Mouse (Mus musculus) embryonic facial prominence, embryonic 12.5 days (tissue): ENCODE measurements around the gene Dusp15. TPM values are rescaled to one million over a fixed set of nuclear protein-coding genes. Genes with fewer than 3 reads are reported as not detected.

Experiments
- ATAC-seq: fragments of 200-750 bp; cut with Nextera tagmentation; 2 replicates; pipeline ENCODE4 v1.8.0; 2017; ENCODE audit not compliant: insufficient number of reproducible peaks, insufficient read depth, low FRiP score, low TSS enrichment
- H3K27ac ChIP-seq: fragments of 300-500 bp; sonication (generic); 2 replicates; pipeline ENCODE4 v1.5.1; 2016; ENCODE audit warnings: mild to moderate bottlenecking
- H3K27me3 ChIP-seq: fragments of 300-500 bp; sonication (generic); 2 replicates; pipeline ENCODE4 v1.6.1; 2016; ENCODE audit warnings: mild to moderate bottlenecking, moderate library complexity
- H3K36me3 ChIP-seq: fragments of 300-500 bp; sonication (generic); 2 replicates; pipeline ENCODE4 v1.6.1; 2016; ENCODE audit warnings: mild to moderate bottlenecking
- H3K4me1 ChIP-seq: fragments of 300-500 bp; sonication (generic); 2 replicates; pipeline ENCODE4 v1.6.1; 2016
- H3K4me2 ChIP-seq: fragments of 300-500 bp; sonication (generic); replicated peaks from 2 replicates; pipeline ENCODE4 v1.6.1; 2016; ENCODE audit warnings: mild to moderate bottlenecking, moderate library complexity
- H3K4me3 ChIP-seq: fragments of 300-500 bp; sonication (generic); 2 replicates; pipeline ENCODE4 v1.5.1; 2016; ENCODE audit warnings: mild to moderate bottlenecking
- H3K9ac ChIP-seq: fragments of 300-500 bp; sonication (generic); 2 replicates; pipeline ENCODE4 v1.6.1; 2016; ENCODE audit warnings: mild to moderate bottlenecking, moderate library complexity
- H3K9me3 ChIP-seq: fragments of 300-500 bp; sonication (generic); 2 replicates; pipeline ENCODE4 v1.6.1; 2016; ENCODE audit warnings: mild to moderate bottlenecking, moderate library complexity
- WGBS: fragments of 180-500 bp; shearing (Covaris S2); methylation state at CpG from one replicate; pipeline ENCODE4 v1.1.7; 2016; 5-methylcytosine and 5-hydroxymethylcytosine counted together
- polyA plus RNA-seq: library from polyadenylated mRNA; unstranded; fragments of >200 nt; fragmentation: Nextera tagmentation; extraction: Ambion mirVana; gene quantifications from 2 replicates; pipeline ENCODE4 v1.2.1, GENCODE M21; 2016

Dusp15 gene
- polyA plus RNA-seq: 0.90 and 1.4 TPM in 2 replicates

- Histone ChIP-seq H3K9me3 (no peaks in the 10 kb centered on the region), H3K4me3 (peak within 1 kb of the TSS; percentile 63), H3K36me3 (no peaks in the 10 kb centered on the region), H3K27me3 (peaks cover 58% of the 10 kb centered on the region), H3K27ac (no peak within 1 kb of the TSS), H3K4me1 (0 out of 2 replicates have a peak, but pooled peaks cover 7% of the 10 kb centered on the region), H3K4me2 (peak within 1 kb of the TSS; percentile 82), H3K9ac (peak within 1 kb of the TSS; percentile 64)
- WGBS: under 1% methylated on average over 49 of the region's 54 CpGs
- ATAC-seq: peak; percentile 43; the same call in 1 of the 2 replicates
Measured at GRCm38 (mm10) chr2:152951065-152951849, at the start of gene Dusp15. TSS of gene Dusp15 (minus strand) at chr2:152951698.

- ATAC-seq: no peak
- Histone ChIP-seq H3K36me3 (no peaks in the 10 kb centered on the region), H3K9ac (no peak overlapping the region), H3K9me3 (no peaks in the 10 kb centered on the region), H3K27me3 (no peaks in the 10 kb centered on the region), H3K4me2 (no peak overlapping the region), H3K27ac (no peak overlapping the region), H3K4me1 (no peaks in the 10 kb centered on the region), H3K4me3 (no peak overlapping the region)
- 72% methylated on average over 4 of the region's 4 CpGs for WGBS
Measured at GRCm38 (mm10) chr2:152997046-152997445, 45.5 kb upstream of the Dusp15 start.

- Histone ChIP-seq H3K27me3 (no peaks in the 10 kb centered on the region), H3K36me3 (no peaks in the 10 kb centered on the region), H3K27ac (no peak overlapping the region), H3K4me1 (no peaks in the 10 kb centered on the region), H3K9me3 (no peaks in the 10 kb centered on the region), H3K4me3 (no peak overlapping the region), H3K4me2 (no peak overlapping the region), H3K9ac (no peak overlapping the region)
- WGBS: 91% methylated on average over 9 of the region's 9 CpGs
- no peak for ATAC-seq
Measured at GRCm38 (mm10) chr2:152991529-152991928, 40.0 kb upstream of the Dusp15 start.

- no peak; the same call in 1 of the 2 replicates for ATAC-seq
- no peak overlapping the region for H3K4me3 ChIP-seq
- H3K9ac ChIP-seq: no peak overlapping the region
- no peaks in the 10 kb centered on the region for H3K36me3 ChIP-seq
- no peaks in the 10 kb centered on the region for H3K4me1 ChIP-seq
- H3K4me2 ChIP-seq: no peak overlapping the region
- no peaks in the 10 kb centered on the region for H3K9me3 ChIP-seq
- no peak overlapping the region for H3K27ac ChIP-seq
- WGBS: 64% methylated on average over 1 of the region's 1 CpGs
- H3K27me3 ChIP-seq: no peaks in the 10 kb centered on the region
Measured at GRCm38 (mm10) chr2:152985582-152985981, 34.1 kb upstream of the Dusp15 start.

- no peak overlapping the region for H3K27ac ChIP-seq
- whole genome bisulfite sequencing: 55% methylated on average over 3 of the region's 3 CpGs
- no peak overlapping the region for H3K9ac ChIP-seq
- no peak overlapping the region for H3K4me3 ChIP-seq
- no peaks in the 10 kb centered on the region for H3K9me3 ChIP-seq
- H3K36me3 ChIP-seq: no peaks in the 10 kb centered on the region
- H3K4me2 ChIP-seq: no peak overlapping the region
- no peak for ATAC-seq
- H3K4me1 ChIP-seq: no peaks in the 10 kb centered on the region
- H3K27me3 ChIP-seq: no peaks in the 10 kb centered on the region
Measured at GRCm38 (mm10) chr2:152976991-152977390, 25.5 kb upstream of the Dusp15 start.

- Histone ChIP-seq H3K4me1 (no peaks in the 10 kb centered on the region; the same call in 1 of the 2 replicates), H3K36me3 (no peaks in the 10 kb centered on the region), H3K4me3 (no peak overlapping the region), H3K27me3 (no peaks in the 10 kb centered on the region), H3K4me2 (no peak overlapping the region), H3K9ac (no peak overlapping the region), H3K27ac (no peak overlapping the region), H3K9me3 (no peaks in the 10 kb centered on the region)
- ATAC-seq: no peak
- 53% methylated on average over 4 of the region's 4 CpGs for WGBS
Measured at GRCm38 (mm10) chr2:152965555-152965954, 14.1 kb upstream of the Dusp15 start.

GRCm38 (mm10) chr2:152962091-152962793, 10.7 kb upstream of the Dusp15 start, which contains the start of gene Ttll9:
TSS of gene Ttll9 (plus strand) at chr2:152962485.
- Histone ChIP-seq H3K9ac (peak within 1 kb of the TSS; percentile 54), H3K36me3 (no peaks in the 10 kb centered on the region)
- 3% methylated on average over 34 of the region's 34 CpGs for WGBS

GRCm38 (mm10) chr2:152958116-152958515, 6.6 kb upstream of the Dusp15 start:
- Histone ChIP-seq H3K9ac (no peak overlapping the region), H3K4me2 (no peak overlapping the region), H3K9me3 (no peaks in the 10 kb centered on the region), H3K36me3 (no peaks in the 10 kb centered on the region), H3K4me3 (no peak overlapping the region), H3K27ac (no peak overlapping the region), H3K27me3 (0 out of 2 replicates have a peak, but pooled peaks cover 10% of the 10 kb centered on the region), H3K4me1 (no peaks in the 10 kb centered on the region; the same call in 1 of the 2 replicates)
- ATAC-seq: no peak
- 69% methylated on average over 3 of the region's 3 CpGs for WGBS

More at GRCm38 (mm10) chr2:152962091-152962793, 10.7 kb upstream of the Dusp15 start, which contains the start of gene Ttll9:
- Histone ChIP-seq H3K4me3 (peak within 1 kb of the TSS; percentile 45), H3K9me3 (no peaks in the 10 kb centered on the region), H3K27me3 (0 out of 2 replicates have a peak, but pooled peaks cover 1% of the 10 kb centered on the region), H3K4me2 (peak within 1 kb of the TSS; percentile 62), H3K27ac (no peak within 1 kb of the TSS), H3K4me1 (no peaks in the 10 kb centered on the region; the same call in 1 of the 2 replicates)
- ATAC-seq: peak; percentile 87

GRCm38 (mm10) chr2:152951850-152952720, 587 bp upstream of the Dusp15 start:
- no peaks in the 10 kb centered on the region for H3K9me3 ChIP-seq
- H3K4me1 ChIP-seq: 0 out of 2 replicates have a peak, but pooled peaks cover 7% of the 10 kb centered on the region
- no peak overlapping the region for H3K27ac ChIP-seq
- H3K27me3 ChIP-seq: peaks cover 54% of the 10 kb centered on the region
- ATAC-seq: no peak
- peak overlapping the region; percentile 63 for H3K4me3 ChIP-seq
- no peaks in the 10 kb centered on the region for H3K36me3 ChIP-seq
- 18% methylated on average over 13 of the region's 13 CpGs for WGBS
- peak overlapping the region; percentile 82 for H3K4me2 ChIP-seq
- H3K9ac ChIP-seq: peak overlapping the region; percentile 64; the same call in 1 of the 2 replicates

GRCm38 (mm10) chr2:152950358-152951064, 987 bp downstream of the Dusp15 start:
- 34% methylated on average over 11 of the region's 11 CpGs for WGBS
- Histone ChIP-seq H3K27ac (no peak overlapping the region), H3K4me3 (peak overlapping the region; percentile 63), H3K9me3 (no peaks in the 10 kb centered on the region), H3K27me3 (peaks cover 62% of the 10 kb centered on the region), H3K4me1 (0 out of 2 replicates have a peak, but pooled peaks cover 7% of the 10 kb centered on the region), H3K9ac (no peak overlapping the region), H3K4me2 (peak overlapping the region; percentile 82), H3K36me3 (no peaks in the 10 kb centered on the region)
- no peak for ATAC-seq
